Mouse (Mus musculus) heart, embryonic 13.5 days (tissue): Measurements from ENCODE around the gene Ccl5. TPM values are rescaled to one million over a fixed set of nuclear protein-coding genes. Genes with fewer than 3 reads are reported as not detected.
"Not testable (repeated sequence)": the region's sequence is repeated elsewhere in the genome, so short reads cannot be mapped to it uniquely, and the experiment has no call there.

Experiments
- ATAC-seq: fragments of 200-750 bp; cut with Nextera tagmentation; 2 replicates; pipeline ENCODE4 v1.8.0; 2017; ENCODE audit warnings: moderate TSS enrichment; ENCODE audit not compliant: insufficient number of reproducible peaks, low FRiP score, low TSS enrichment; ENCODE audit errors: extremely low read depth
- H3K27ac ChIP-seq: fragments of 300-500 bp; sonication (generic); replicated peaks from 2 replicates; pipeline ENCODE4 v1.5.1; 2015; ENCODE audit warnings: moderate library complexity, mild to moderate bottlenecking, inconsistent platforms
- H3K27me3 ChIP-seq: fragments of 300-500 bp; sonication (generic); replicated peaks from 2 replicates; pipeline ENCODE4 v1.6.1; 2015; ENCODE audit warnings: mild to moderate bottlenecking, inconsistent platforms
- H3K36me3 ChIP-seq: fragments of 300-500 bp; sonication (generic); 2 replicates; pipeline ENCODE4 v1.6.1; 2015; ENCODE audit warnings: mild to moderate bottlenecking, inconsistent platforms
- H3K4me1 ChIP-seq: fragments of 300-500 bp; sonication (generic); 2 replicates; pipeline ENCODE4 v1.6.1; 2015; ENCODE audit warnings: inconsistent platforms
- H3K4me2 ChIP-seq: fragments of 300-500 bp; sonication (generic); 2 replicates; pipeline ENCODE4 v1.6.1; 2015; ENCODE audit warnings: inconsistent platforms, mild to moderate bottlenecking, moderate library complexity
- H3K4me3 ChIP-seq: fragments of 300-500 bp; sonication (generic); 2 replicates; pipeline ENCODE4 v1.5.1; 2015; ENCODE audit warnings: moderate library complexity, mild to moderate bottlenecking, inconsistent platforms
- H3K9ac ChIP-seq: fragments of 300-500 bp; sonication (generic); 2 replicates; pipeline ENCODE4 v1.6.1; 2015; ENCODE audit warnings: inconsistent platforms, mild to moderate bottlenecking, moderate library complexity
- H3K9me3 ChIP-seq: fragments of 300-500 bp; sonication (generic); 2 replicates; pipeline ENCODE4 v1.6.1; 2016; ENCODE audit warnings: inconsistent platforms
- WGBS: fragments of 180-500 bp; shearing (Covaris S2); methylation state at CpG from one replicate; pipeline ENCODE4 v1.1.7; 2015; ENCODE audit warnings: mixed read lengths; 5-methylcytosine and 5-hydroxymethylcytosine counted together
- polyA plus RNA-seq: library from polyadenylated mRNA; unstranded; fragments of >200 nt; fragmentation: Nextera tagmentation; extraction: Ambion mirVana; gene quantifications from 2 replicates; pipeline ENCODE4 v1.2.1, GENCODE M21; 2015

Ccl5 gene
- polyA plus RNA-seq, 1 experiment from 2014 or later = 0.40 TPM

DNA sequence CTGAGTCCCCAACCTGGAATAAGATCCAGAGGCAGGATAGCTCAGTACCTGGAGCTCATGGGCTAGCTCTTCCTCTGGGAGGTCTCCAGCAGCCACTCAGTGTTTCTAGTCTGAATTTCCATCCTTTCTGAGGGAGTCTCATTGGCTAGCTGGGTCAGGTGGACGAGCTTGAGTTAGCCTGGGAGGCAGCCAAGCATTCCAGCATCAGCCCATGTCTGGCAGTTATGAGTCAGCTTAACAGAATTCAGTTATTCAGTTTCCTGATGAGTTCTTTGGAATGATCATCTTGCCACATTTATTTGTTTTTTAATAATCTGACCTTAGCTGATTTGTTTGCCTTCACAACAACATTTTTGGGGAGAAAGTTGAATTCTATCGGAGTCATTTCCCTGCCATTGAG, 33.4 kb upstream of the Ccl5 start:
- Histone ChIP-seq H3K36me3 (no peaks in the 10 kb centered on the region), H3K4me3 (no peak overlapping the region), H3K9ac (no peak overlapping the region), H3K9me3 (no peaks in the 10 kb centered on the region), H3K4me1 (peaks cover 2% of the 10 kb centered on the region; the same call in 1 of the 2 replicates), H3K27ac (no peak overlapping the region), H3K27me3 (0 out of 2 replicates have a peak, but pooled peaks cover 5% of the 10 kb centered on the region), H3K4me2 (no peak overlapping the region)
- ATAC-seq = no peak
- 65% methylated on average over 2 of the region's 2 CpGs for WGBS

DNA sequence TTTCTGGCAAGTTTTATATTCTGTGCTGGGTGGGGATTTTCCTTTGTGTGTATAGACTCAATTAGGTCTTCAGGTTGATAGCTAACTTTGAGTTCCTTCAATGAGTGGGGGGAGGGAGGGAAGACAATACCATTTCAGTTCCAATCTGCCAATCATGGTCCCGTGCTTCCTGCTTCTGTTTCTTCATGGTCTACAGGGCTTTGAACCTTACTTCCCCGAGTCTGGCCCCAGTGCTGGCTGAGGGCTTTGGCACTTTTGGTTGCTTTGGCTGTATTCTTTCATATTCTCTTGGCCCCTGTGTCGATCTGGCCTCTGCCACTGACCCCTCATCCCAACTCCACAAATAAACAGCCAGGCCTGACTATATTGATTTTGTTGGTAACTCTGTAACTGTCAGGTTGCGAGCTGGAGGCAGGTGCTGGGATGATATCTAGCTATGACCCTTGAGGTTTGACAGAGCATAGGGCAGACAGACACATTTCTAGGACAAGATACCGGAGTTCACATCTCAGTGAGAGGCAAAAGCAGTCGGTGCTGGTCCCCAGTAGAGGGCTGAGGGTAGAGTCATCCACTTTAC, 32.1 kb upstream of the Ccl5 start:
- Histone ChIP-seq H3K9ac (no peak overlapping the region), H3K4me3 (no peak overlapping the region), H3K36me3 (no peaks in the 10 kb centered on the region), H3K4me1 (peaks cover 2% of the 10 kb centered on the region; the same call in 1 of the 2 replicates), H3K9me3 (no peaks in the 10 kb centered on the region), H3K27ac (no peak overlapping the region), H3K4me2 (no peak overlapping the region), H3K27me3 (peaks cover 5% of the 10 kb centered on the region; the same call in 1 of the 2 replicates)
- ATAC-seq = no peak
- 60% methylated on average over 6 of the region's 6 CpGs for WGBS

DNA sequence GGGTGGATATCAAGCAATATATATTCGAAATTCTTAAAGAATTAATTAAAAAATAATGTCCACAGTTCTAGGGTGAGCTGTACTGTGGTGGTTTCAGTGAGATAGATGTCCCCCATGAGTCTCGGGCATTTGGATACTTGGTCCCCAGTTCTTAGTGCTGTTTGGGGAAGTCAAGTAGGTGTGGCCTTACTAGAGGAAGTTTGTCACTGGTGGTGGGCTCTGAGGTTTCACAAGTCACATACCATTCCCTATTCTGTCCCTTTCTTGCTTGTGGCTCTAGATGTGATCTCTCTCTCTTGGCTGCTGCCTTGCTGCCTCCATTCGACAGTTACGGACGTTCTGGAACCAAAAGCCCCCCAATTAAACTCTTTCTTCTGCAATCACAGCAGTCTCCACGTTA, 30.1 kb upstream of the Ccl5 start:
- no peak overlapping the region for H3K9ac ChIP-seq
- no peaks in the 10 kb centered on the region; the same call in 1 of the 2 replicates for H3K27me3 ChIP-seq
- H3K9me3 ChIP-seq = no peaks in the 10 kb centered on the region
- no peak overlapping the region for H3K27ac ChIP-seq
- H3K36me3 ChIP-seq = no peaks in the 10 kb centered on the region
- H3K4me3 ChIP-seq = no peak overlapping the region
- no peak for ATAC-seq
- H3K4me1 ChIP-seq = peaks cover 2% of the 10 kb centered on the region; the same call in 1 of the 2 replicates
- H3K4me2 ChIP-seq = no peak overlapping the region
- 58% methylated on average over 6 of the region's 6 CpGs for WGBS

DNA sequence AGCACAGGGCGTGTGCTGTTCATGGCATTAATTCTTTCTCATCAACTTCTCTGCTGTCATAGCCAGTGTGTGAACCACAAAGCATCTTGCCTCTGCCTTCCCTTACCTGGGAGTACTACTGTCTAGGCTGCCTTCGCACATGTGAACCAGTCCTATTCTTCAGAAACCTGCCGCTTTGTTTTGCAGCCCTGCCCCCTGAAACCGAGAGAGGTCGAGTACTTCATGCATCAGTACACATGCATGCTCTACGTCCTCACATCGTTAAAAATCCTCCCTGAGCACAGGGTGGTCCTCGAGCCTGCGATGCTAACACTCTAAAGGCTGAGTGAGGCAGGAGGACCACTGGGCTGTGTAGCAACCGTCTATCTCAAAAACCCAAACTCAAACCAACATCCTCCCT, 26.8 kb upstream of the Ccl5 start:
- no peaks in the 10 kb centered on the region for H3K36me3 ChIP-seq
- no peaks in the 10 kb centered on the region; the same call in 1 of the 2 replicates for H3K27me3 ChIP-seq
- H3K9ac ChIP-seq = no peak overlapping the region
- no peak for ATAC-seq
- H3K4me1 ChIP-seq = no peaks in the 10 kb centered on the region
- 72% methylated on average over 10 of the region's 10 CpGs for WGBS
- no peak overlapping the region for H3K27ac ChIP-seq
- no peak overlapping the region for H3K4me3 ChIP-seq
- no peaks in the 10 kb centered on the region for H3K9me3 ChIP-seq
- H3K4me2 ChIP-seq = no peak overlapping the region

DNA sequence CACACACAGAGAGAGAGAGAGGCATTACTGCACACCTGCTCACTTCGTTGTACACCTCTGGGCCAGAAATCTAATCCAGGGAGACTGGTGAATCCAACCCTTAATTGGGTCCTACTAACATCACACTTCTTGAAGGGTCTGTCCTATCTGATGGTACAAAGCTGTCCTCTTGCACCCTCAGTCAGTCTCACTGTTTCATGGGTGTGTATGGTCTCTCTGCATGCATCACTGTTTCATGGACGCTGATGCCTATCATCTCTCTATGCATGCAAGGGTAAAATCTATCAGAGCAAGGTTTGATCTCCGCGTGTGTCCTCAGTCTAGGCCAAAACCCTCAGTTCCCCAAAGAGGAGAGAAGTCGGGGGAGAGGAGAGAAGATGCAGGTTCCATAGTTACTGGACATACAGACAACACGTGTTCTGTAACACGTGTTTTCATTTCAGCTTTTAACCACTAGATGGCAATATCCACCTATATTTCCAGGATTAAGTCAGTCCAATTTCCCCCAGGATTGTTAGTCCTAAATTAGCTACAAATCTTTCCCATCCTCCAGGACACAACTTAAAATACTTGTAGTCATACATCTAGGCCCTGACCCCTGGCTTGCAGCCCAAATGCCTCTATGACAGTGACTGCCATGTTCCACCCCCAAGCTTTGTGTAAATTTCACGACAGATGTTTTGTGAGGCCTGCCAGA, 25.9 kb upstream of the Ccl5 start:
- Histone ChIP-seq H3K4me3 (no peak overlapping the region), H3K9me3 (no peaks in the 10 kb centered on the region), H3K27ac (no peak overlapping the region), H3K9ac (no peak overlapping the region), H3K36me3 (no peaks in the 10 kb centered on the region), H3K4me2 (no peak overlapping the region), H3K27me3 (no peaks in the 10 kb centered on the region; the same call in 1 of the 2 replicates), H3K4me1 (no peaks in the 10 kb centered on the region)
- 28% methylated on average over 8 of the region's 8 CpGs for WGBS
- no peak for ATAC-seq

DNA sequence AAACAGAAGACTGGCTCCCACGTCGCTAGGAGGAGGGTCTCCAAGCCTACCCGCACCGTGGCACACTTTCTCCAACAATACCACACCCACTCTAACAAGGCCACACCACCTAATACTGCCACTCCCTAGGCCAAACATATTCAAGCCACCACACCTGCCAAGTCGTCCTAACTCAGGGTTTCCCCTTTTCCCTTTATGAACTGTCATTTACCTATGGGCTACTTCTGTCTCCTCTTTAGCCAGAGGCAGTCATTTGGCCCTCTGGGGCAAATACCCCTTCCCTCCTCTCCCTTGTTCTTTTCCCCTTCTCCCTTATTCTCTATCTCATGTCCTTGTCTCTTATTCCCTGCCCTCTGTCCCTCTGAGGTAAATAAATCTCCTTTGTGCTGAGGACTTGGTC, 21.4 kb upstream of the Ccl5 start:
- Histone ChIP-seq H3K36me3 (no peaks in the 10 kb centered on the region), H3K4me2 (no peak overlapping the region), H3K27me3 (no peaks in the 10 kb centered on the region), H3K9me3 (no peaks in the 10 kb centered on the region), H3K27ac (no peak overlapping the region), H3K4me1 (no peaks in the 10 kb centered on the region), H3K9ac (no peak overlapping the region), H3K4me3 (no peak overlapping the region)
- ATAC-seq = no peak
- 76% methylated on average over 5 of the region's 5 CpGs for WGBS

DNA sequence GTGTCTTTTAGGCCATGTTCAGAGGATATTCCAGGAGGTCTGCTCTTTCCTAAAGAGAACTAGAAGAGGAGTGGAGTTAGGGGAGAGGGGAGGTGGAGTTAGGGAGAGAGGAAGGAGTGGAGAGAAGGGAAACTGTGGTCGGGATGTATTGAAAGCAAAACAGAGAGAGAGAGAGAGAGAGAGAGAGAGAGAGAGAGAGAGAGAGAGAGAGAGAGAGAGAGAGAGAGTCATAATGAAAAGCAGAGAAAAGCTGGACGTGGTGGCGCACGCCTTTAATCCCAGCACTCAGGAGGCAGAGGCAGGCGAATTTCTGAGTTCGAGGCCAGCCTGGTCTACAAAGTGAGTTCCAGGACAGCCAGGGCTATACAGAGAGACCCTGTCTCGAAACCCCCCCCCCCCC, 20.7 kb upstream of the Ccl5 start:
- not testable (repeated sequence) for H3K4me2 ChIP-seq, ATAC-seq, H3K4me1 ChIP-seq, H3K36me3 ChIP-seq, H3K4me3 ChIP-seq, H3K9ac ChIP-seq, H3K9me3 ChIP-seq, H3K27ac ChIP-seq, H3K27me3 ChIP-seq
- 76% methylated on average over 7 of the region's 7 CpGs for WGBS

DNA sequence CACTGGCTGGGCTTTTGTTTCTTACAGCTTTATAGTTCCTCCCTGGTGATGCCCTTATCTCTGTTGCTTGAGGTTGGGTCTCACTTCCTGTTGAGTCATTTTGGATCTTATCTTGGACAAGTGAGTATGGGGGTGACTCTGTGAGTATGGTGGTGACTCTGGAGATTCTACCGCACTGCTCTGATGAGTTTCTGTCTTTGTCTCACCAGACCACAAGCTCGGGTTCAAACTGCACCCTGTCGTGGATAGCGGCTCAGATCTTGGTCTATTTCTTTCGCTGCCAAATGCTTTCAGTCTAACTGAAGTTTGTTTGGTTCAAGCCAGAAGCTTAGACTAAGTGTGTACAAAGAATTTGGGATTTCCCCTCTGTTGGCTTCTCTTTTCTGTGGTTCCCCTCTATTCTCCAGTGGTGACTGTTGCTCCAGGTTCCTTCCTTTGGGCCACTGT, 19.9 kb upstream of the Ccl5 start:
- no peaks in the 10 kb centered on the region for H3K9me3 ChIP-seq
- H3K4me3 ChIP-seq = no peak overlapping the region
- ATAC-seq = no peak
- H3K4me1 ChIP-seq = no peaks in the 10 kb centered on the region
- H3K4me2 ChIP-seq = no peak overlapping the region
- H3K27ac ChIP-seq = no peak overlapping the region
- no peak overlapping the region for H3K9ac ChIP-seq
- WGBS = 75% methylated on average over 5 of the region's 5 CpGs
- no peaks in the 10 kb centered on the region for H3K27me3 ChIP-seq
- no peaks in the 10 kb centered on the region for H3K36me3 ChIP-seq

DNA sequence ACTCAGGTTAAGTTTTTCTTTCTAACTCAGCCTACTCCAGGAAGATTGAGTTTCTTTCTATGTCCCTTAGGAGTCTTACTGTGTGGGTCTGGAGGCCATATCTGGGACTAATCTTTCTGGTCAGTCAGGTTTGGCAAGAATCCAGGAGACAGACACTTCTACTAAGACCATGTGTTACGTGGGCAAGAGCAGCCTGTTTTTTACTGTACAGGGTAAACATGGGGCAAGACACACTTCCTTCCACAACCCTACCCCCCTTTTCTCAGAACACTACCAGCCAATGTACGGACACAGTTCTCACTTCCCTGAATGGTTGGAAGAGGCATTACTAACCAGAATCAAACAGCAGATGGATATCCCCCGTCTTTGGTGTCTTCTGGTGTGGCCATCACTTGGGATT, 13.9 kb upstream of the Ccl5 start:
- Histone ChIP-seq H3K9ac (no peak overlapping the region), H3K27ac (no peak overlapping the region), H3K9me3 (no peaks in the 10 kb centered on the region), H3K4me1 (no peaks in the 10 kb centered on the region), H3K4me3 (no peak overlapping the region), H3K4me2 (no peak overlapping the region), H3K27me3 (no peaks in the 10 kb centered on the region), H3K36me3 (no peaks in the 10 kb centered on the region)
- 49% methylated on average over 3 of the region's 3 CpGs for WGBS
- ATAC-seq = no peak; the same call in 1 of the 2 replicates

DNA sequence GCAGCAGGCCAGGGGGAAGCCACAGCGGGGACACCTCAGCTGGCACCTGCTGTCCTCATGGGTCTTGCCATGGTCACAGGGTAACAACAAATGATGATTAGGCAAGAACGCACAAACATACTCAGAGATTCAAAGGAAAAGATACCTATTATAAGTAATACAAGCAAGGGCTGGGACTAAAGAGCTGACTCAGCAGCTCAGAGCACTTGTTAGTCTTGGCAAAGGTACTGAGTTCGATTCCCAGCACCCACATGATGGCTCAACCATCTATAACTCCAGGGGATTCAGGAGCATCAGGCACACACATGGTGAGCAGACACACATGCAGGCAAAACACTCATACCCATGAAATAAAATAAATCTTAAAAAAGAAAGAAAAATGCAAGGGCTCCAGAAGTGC, 11.1 kb upstream of the Ccl5 start:
- 0 out of 2 replicates have a peak, but pooled peaks cover 4% of the 10 kb centered on the region for H3K4me1 ChIP-seq
- H3K9me3 ChIP-seq = no peaks in the 10 kb centered on the region
- no peak overlapping the region for H3K27ac ChIP-seq
- ATAC-seq = no peak
- WGBS = 82% methylated on average over 3 of the region's 3 CpGs
- H3K4me3 ChIP-seq = no peak overlapping the region
- H3K4me2 ChIP-seq = no peak overlapping the region
- H3K36me3 ChIP-seq = no peaks in the 10 kb centered on the region
- H3K27me3 ChIP-seq = no peaks in the 10 kb centered on the region
- H3K9ac ChIP-seq = no peak overlapping the region

DNA sequence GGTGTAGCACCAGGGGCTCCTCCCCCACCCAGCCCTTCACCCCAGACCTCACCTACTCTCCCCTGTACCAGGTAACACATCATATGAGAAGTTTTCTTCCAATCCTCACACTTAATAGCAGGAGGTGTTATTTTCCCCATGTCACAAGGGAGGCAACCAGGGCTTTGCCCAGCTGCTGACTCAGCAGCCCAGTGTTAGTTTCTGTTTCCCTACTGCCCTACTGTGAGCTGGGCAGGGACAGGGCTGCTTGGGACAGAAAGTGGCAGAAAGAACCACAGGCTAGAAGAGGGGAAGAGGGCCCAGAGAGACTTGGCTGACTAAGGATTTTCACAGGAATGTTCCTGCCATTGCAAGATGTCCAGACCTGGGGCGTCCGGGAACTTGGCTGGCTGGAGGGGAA, 10.6 kb upstream of the Ccl5 start:
- Histone ChIP-seq H3K9me3 (no peaks in the 10 kb centered on the region), H3K36me3 (no peaks in the 10 kb centered on the region), H3K9ac (no peak overlapping the region), H3K27me3 (no peaks in the 10 kb centered on the region), H3K27ac (no peak overlapping the region), H3K4me2 (no peak overlapping the region), H3K4me3 (no peak overlapping the region), H3K4me1 (0 out of 2 replicates have a peak, but pooled peaks cover 4% of the 10 kb centered on the region)
- WGBS = 77% methylated on average over 2 of the region's 2 CpGs
- ATAC-seq = no peak
